Mouse (Mus musculus): ENCODE results near the gene Sema5a.

Sema5a gene

GRCm38 (mm10) chr15:32637879-32638278 lies 393.3 kb downstream of the Sema5a start:
- H3K36me3 ChIP-seq (ENCODE audit: control insufficient read depth, insufficient read depth, low read length, poor library complexity, severe bottlenecking): no peaks in the 10 kb centered on the region
- H3K27me3 ChIP-seq (ENCODE audit: control insufficient read depth, insufficient read depth, low read length, poor library complexity, severe bottlenecking): no peaks in the 10 kb centered on the region
- DNase-seq (ENCODE audit: low read depth, low spot score): no peak

DNA sequence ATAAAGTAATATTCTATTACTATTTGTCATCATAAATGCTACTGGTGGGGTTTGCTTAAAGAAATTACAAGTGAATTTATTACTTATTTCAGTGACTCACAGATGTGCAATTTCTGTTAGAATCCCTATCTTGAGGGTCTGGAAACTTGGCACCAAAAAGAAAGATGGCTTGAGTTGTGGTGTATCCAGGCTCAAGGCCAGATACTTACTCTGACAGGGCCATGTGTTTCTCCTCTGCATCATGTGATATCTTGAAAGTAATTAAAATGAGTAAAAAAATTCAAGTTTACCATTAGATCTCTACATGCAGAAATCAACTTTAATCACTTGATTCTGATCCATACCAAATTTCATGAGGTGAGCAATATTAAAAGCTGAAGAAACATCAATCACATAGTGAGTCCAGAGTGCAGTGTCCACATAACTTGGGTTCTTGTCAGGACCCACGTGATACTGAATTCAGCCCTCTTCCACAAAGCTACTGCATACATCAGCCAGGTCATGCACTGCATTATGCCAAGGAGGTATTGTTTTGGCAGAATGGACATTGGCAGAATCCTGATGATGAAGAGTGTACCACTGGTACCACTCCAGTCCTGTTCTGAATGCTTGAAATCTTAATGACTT lies 402.6 kb downstream of the Sema5a start:
- H3K36me3 ChIP-seq (ENCODE audit: control insufficient read depth, insufficient read depth, low read length, poor library complexity, severe bottlenecking): no peaks in the 10 kb centered on the region
- DNase-seq (ENCODE audit: low read depth, low spot score): no peak
- no peaks in the 10 kb centered on the region for H3K27me3 ChIP-seq (ENCODE audit: control insufficient read depth, insufficient read depth, low read length, poor library complexity, severe bottlenecking)

GRCm38 (mm10) chr15:32654046-32654445 lies 409.4 kb downstream of the Sema5a start:
- no peak for DNase-seq (ENCODE audit: low read depth, low spot score)
- H3K27me3 ChIP-seq (ENCODE audit: control insufficient read depth, insufficient read depth, low read length, poor library complexity, severe bottlenecking): no peaks in the 10 kb centered on the region
- H3K36me3 ChIP-seq (ENCODE audit: control insufficient read depth, insufficient read depth, low read length, poor library complexity, severe bottlenecking): no peaks in the 10 kb centered on the region

DNA sequence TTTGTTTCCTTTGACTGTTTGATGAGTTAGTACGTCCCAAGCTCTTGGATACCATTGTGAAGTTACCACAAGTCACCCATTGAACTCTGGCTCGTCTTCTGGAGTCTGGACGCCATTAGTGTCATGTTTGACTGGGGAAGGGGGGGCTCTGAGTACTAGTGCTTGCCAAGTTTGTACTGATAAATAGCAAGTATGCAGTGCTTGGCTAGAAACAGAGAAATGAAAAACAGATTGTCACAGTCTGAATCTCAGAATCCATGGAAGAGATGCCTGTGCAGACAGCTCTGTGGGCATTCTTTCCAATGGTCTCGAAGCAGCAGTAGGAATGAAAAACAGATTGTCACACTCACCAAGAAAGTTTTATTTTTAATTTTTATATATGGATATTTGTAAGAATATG lies 411.4 kb downstream of the Sema5a start:
- no peaks in the 10 kb centered on the region for H3K36me3 ChIP-seq (ENCODE audit: control insufficient read depth, insufficient read depth, low read length, poor library complexity, severe bottlenecking)
- no peak for DNase-seq (ENCODE audit: low read depth, low spot score)
- H3K27me3 ChIP-seq (ENCODE audit: control insufficient read depth, insufficient read depth, low read length, poor library complexity, severe bottlenecking): no peaks in the 10 kb centered on the region

DNA sequence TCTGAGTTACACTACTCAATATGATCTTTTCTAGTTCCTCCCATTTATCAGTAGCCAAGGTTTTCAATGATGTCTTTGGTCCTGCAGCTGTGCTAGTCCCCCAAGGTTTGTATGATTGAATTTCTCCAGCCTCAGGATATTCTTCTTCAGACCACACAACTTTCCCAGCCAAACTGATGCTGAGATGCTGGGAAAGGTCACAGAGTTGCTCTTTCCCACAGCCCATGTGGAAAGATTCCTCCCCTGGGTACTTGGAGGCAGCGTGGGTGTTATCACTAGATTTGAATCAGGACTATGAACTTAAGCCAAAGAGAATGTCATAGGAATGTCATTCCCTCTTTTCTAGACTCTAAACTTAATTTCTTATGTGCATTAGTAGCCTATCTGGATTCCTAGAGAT lies 431.8 kb downstream of the Sema5a start:
- Histone ChIP-seq H3K36me3 (ENCODE audit: control insufficient read depth, insufficient read depth, low read length, poor library complexity, severe bottlenecking) (no peaks in the 10 kb centered on the region), H3K27me3 (ENCODE audit: control insufficient read depth, insufficient read depth, low read length, poor library complexity, severe bottlenecking) (no peaks in the 10 kb centered on the region)
- no peak for DNase-seq (ENCODE audit: low read depth, low spot score)

GRCm38 (mm10) chr15:32685152-32685551 lies 440.5 kb downstream of the Sema5a start:
- Histone ChIP-seq H3K27me3 (ENCODE audit: control insufficient read depth, insufficient read depth, low read length, poor library complexity, severe bottlenecking) (no peaks in the 10 kb centered on the region), H3K36me3 (ENCODE audit: control insufficient read depth, insufficient read depth, low read length, poor library complexity, severe bottlenecking) (no peaks in the 10 kb centered on the region)
- no peak for DNase-seq (ENCODE audit: low read depth, low spot score)

- Histone ChIP-seq H3K36me3 (ENCODE audit: control insufficient read depth, insufficient read depth, low read length, poor library complexity, severe bottlenecking) (no peaks in the 10 kb centered on the region), H3K27me3 (ENCODE audit: control insufficient read depth, insufficient read depth, low read length, poor library complexity, severe bottlenecking) (no peaks in the 10 kb centered on the region)
- DNase-seq (ENCODE audit: low read depth, low spot score): no peak
Measured at GRCm38 (mm10) chr15:32691021-32691420, 446.4 kb downstream of the Sema5a start.

DNA sequence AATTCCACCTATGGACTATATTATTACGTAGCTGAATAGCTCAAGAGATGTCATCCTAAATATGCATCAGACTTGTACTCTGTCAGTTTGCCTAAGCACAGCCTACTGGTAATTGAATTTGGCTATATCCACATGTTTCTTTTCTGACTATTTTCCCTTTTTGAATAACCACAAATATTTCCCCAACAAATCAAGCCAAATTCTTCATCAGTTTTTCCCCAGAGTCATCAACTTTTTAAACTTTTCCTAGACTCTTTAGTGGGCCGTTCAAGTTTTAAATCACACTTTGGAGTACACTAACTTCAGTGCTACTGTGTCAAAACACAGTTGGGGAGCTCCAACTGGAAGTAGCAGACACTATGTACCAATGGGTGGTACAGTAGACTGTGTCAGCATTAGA lies 448.4 kb downstream of the Sema5a start:
- no peak for DNase-seq (ENCODE audit: low read depth, low spot score)
- Histone ChIP-seq H3K36me3 (ENCODE audit: control insufficient read depth, insufficient read depth, low read length, poor library complexity, severe bottlenecking) (no peaks in the 10 kb centered on the region), H3K27me3 (ENCODE audit: control insufficient read depth, insufficient read depth, low read length, poor library complexity, severe bottlenecking) (no peaks in the 10 kb centered on the region)

DNA sequence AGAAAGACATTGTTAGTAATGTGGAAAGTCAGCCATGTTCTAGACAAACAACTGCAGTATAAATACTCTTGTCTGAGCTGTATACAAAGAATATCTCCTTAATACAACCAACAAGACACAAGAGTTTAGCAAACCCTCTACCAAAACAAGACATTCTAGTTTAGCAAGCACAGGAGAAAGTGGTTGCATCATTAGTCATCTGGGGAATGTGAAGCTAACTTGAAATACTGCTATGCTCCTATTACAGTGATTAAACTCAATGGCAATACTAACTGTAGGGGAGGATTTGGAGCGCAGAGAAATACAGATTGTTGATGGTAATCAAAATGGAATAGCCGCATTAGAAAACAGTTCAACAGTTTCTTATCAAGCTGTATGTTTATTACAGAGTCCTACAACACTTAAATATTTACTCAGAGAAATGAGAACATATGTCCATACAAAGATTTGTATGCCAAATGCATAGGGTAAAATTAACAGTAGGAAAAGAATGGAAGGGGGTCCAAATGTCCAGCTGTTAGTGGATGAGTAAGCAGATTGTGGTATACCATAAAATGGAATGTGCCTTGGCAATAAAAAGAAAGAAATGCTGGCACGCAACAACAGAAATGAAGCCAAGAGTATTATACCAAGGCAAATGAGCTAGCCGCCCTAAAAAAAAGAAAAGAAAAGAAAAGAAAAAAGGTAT lies 472.8 kb downstream of the Sema5a start:
- Histone ChIP-seq H3K36me3 (ENCODE audit: control insufficient read depth, insufficient read depth, low read length, poor library complexity, severe bottlenecking) (no peaks in the 10 kb centered on the region), H3K27me3 (ENCODE audit: control insufficient read depth, insufficient read depth, low read length, poor library complexity, severe bottlenecking) (no peaks in the 10 kb centered on the region)
- no peak for DNase-seq (ENCODE audit: low read depth, low spot score)

- H3K27me3 ChIP-seq (ENCODE audit: control insufficient read depth, insufficient read depth, low read length, poor library complexity, severe bottlenecking): no peaks in the 10 kb centered on the region
- peak; percentile 52 for DNase-seq (ENCODE audit: low read depth, low spot score)
- no peaks in the 10 kb centered on the region for H3K36me3 ChIP-seq (ENCODE audit: control insufficient read depth, insufficient read depth, low read length, poor library complexity, severe bottlenecking)
Measured at GRCm38 (mm10) chr15:32718293-32718963, 473.8 kb downstream of the Sema5a start.

GRCm38 (mm10) chr15:32718964-32719311 lies 474.3 kb downstream of the Sema5a start:
- H3K36me3 ChIP-seq (ENCODE audit: control insufficient read depth, insufficient read depth, low read length, poor library complexity, severe bottlenecking): no peaks in the 10 kb centered on the region
- H3K27me3 ChIP-seq (ENCODE audit: control insufficient read depth, insufficient read depth, low read length, poor library complexity, severe bottlenecking): no peaks in the 10 kb centered on the region
- DNase-seq (ENCODE audit: low read depth, low spot score): no peak

DNA sequence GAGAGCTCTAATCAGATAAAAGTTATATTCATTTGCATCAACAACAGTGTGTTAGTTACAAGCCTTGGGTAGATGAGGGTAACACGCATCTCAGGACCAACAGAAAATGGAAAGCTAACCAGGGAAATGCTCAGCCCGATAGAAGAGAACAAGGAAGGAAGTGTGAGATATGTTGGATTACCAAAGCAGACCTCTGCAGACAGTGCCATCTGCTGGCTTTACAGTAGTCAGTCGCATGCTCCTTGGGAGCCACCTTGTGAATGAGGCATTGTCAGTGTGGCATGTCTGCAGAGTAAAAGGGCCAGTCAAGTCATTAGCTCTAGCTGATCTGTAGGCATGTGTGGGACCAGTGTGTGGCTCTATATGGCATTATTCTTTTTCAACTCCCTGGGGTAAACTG lies 486.2 kb downstream of the Sema5a start:
- no peaks in the 10 kb centered on the region for H3K36me3 ChIP-seq (ENCODE audit: control insufficient read depth, insufficient read depth, low read length, poor library complexity, severe bottlenecking)
- peak; percentile 8 for DNase-seq (ENCODE audit: low read depth, low spot score)
- H3K27me3 ChIP-seq (ENCODE audit: control insufficient read depth, insufficient read depth, low read length, poor library complexity, severe bottlenecking): no peaks in the 10 kb centered on the region

Data from splenic B cell, adult 2 months (primary cell).